Mouse (Mus musculus) CH12.LX (cell line): Measurements from ENCODE around the gene Stk39. TPM values are rescaled to one million over a fixed set of nuclear protein-coding genes. Genes with fewer than 3 reads are reported as not detected.

Experiments used
- DNase-seq: peaks from one replicate; pipeline ENCODE4 v3.0.0-alpha.2; 2013; ENCODE audit errors: extremely low read depth
- H3K27ac ChIP-seq: 2 replicates; pipeline ENCODE4 v1.5.1; 2012; ENCODE audit warnings: low read depth, mild to moderate bottlenecking, control low read depth, moderate library complexity; ENCODE audit not compliant: insufficient read depth
- H3K27me3 ChIP-seq: replicated peaks from 2 replicates; pipeline ENCODE3; 2012; ENCODE audit warnings: inconsistent platforms
- H3K36me3 ChIP-seq, 2 experiments: replicated peaks in 1 of 2; 2 replicates each; pipeline versions ENCODE3 to v1.6.1; 2012; ENCODE audit warnings: inconsistent platforms in 1 of 2, low read length in 1 of 2, mild to moderate bottlenecking in 1 of 2, mixed read lengths in 1 of 2, moderate library complexity in 1 of 2; ENCODE audit not compliant: control insufficient read depth in 1 of 2, insufficient read depth in 1 of 2
- H3K4me1 ChIP-seq, 2 experiments: 2 replicates each; pipeline ENCODE4 v1.6.1; 2012; ENCODE audit warnings: inconsistent platforms in 1 of 2, moderate library complexity in 1 of 2; ENCODE audit not compliant: insufficient read depth in 2 of 2, control insufficient read depth in 1 of 2
- H3K4me2 ChIP-seq: 2 replicates; pipeline ENCODE4 v1.6.1; 2012; ENCODE audit warnings: low read depth, mild to moderate bottlenecking, control low read depth; ENCODE audit not compliant: poor library complexity, insufficient read depth, severe bottlenecking
- H3K4me3 ChIP-seq, 3 experiments: fragments of 150-350 bp in 1 of 3; sonication (generic) in 1 of 3; replicated peaks in 1 of 3; 2 replicates each; pipeline versions ENCODE3 to v1.5.1; 2011 to 2012; ENCODE audit warnings: low read depth in 2 of 3, low read length in 2 of 3, mild to moderate bottlenecking in 2 of 3, moderate library complexity in 2 of 3, control low read depth in 1 of 3, improper control_type of control experiment in 1 of 3, inconsistent platforms in 1 of 3, mixed read lengths in 1 of 3; ENCODE audit not compliant: poor library complexity in 1 of 3
- H3K79me2 ChIP-seq: replicated peaks from 2 replicates; pipeline ENCODE4 v1.6.1; 2012; ENCODE audit warnings: mild to moderate bottlenecking, moderate library complexity; ENCODE audit not compliant: control insufficient read depth, poor library complexity, insufficient read depth, severe bottlenecking; ENCODE audit errors: extremely low read depth
- H3K9ac ChIP-seq: 2 replicates; pipeline ENCODE4 v1.6.1; 2012; ENCODE audit warnings: low read depth, mild to moderate bottlenecking, control low read depth, moderate library complexity; ENCODE audit not compliant: insufficient read depth
- H3K9me3 ChIP-seq: replicated peaks from 2 replicates; pipeline ENCODE3; 2012; ENCODE audit warnings: low read length, inconsistent platforms, mixed read lengths
- CHD1 ChIP-seq: IDR thresholded peaks from 2 replicates; pipeline ENCODE4 v1.6.1; 2012; ENCODE audit warnings: low read depth, low read length, improper control_type of control experiment, inconsistent platforms
- CHD2 ChIP-seq: IDR thresholded peaks from 2 replicates; pipeline ENCODE4 v1.6.1; 2011; ENCODE audit warnings: low read length, improper control_type of control experiment
- E2F4 ChIP-seq: IDR thresholded peaks from 2 replicates; pipeline ENCODE4 v1.6.1; 2011; ENCODE audit warnings: low read depth, low read length, improper control_type of control experiment; ENCODE audit not compliant: insufficient replicate concordance
- ELF1 ChIP-seq: IDR thresholded peaks from 2 replicates; pipeline ENCODE4 v1.6.1; 2014; ENCODE audit warnings: low read depth, mild to moderate bottlenecking, inconsistent platforms, low read length, improper control_type of control experiment
- EP300 ChIP-seq: IDR thresholded peaks from 2 replicates; pipeline ENCODE4 v1.6.1; 2011; ENCODE audit warnings: low read length, improper control_type of control experiment
- ETS1 ChIP-seq: conservative IDR thresholded peaks from 2 replicates; pipeline ENCODE4 v1.6.1; 2012; ENCODE audit warnings: low read depth, mild to moderate bottlenecking, inconsistent platforms, low read length, improper control_type of control experiment, moderate library complexity
- GABPA ChIP-seq: IDR thresholded peaks from 2 replicates; pipeline ENCODE4 v1.6.1; 2012; ENCODE audit warnings: low read depth, low read length, improper control_type of control experiment, inconsistent platforms; ENCODE audit not compliant: insufficient replicate concordance
- HCFC1 ChIP-seq: IDR thresholded peaks from 2 replicates; pipeline ENCODE4 v1.6.1; 2012; ENCODE audit warnings: low read depth, mild to moderate bottlenecking, inconsistent platforms, low read length, improper control_type of control experiment
- IRF4 ChIP-seq: IDR thresholded peaks from 2 replicates; pipeline ENCODE4 v1.6.1; 2014; ENCODE audit warnings: low read depth, mild to moderate bottlenecking, inconsistent platforms, low read length, improper control_type of control experiment
- JUND ChIP-seq: conservative IDR thresholded peaks from 2 replicates; pipeline ENCODE4 v1.6.1; 2011; ENCODE audit warnings: low read depth, low read length, improper control_type of control experiment
- KAT2A ChIP-seq: IDR thresholded peaks from 2 replicates; pipeline ENCODE4 v1.6.1; 2012; ENCODE audit warnings: low read length, improper control_type of control experiment, inconsistent platforms; ENCODE audit not compliant: insufficient replicate concordance
- MAFK ChIP-seq: IDR thresholded peaks from 2 replicates; pipeline ENCODE4 v1.6.1; 2011; ENCODE audit warnings: low read length, improper control_type of control experiment; ENCODE audit not compliant: insufficient replicate concordance
- MAX ChIP-seq: IDR thresholded peaks from 2 replicates; pipeline ENCODE4 v1.6.1; 2011; ENCODE audit warnings: low read length, improper control_type of control experiment
- MAZ ChIP-seq: IDR thresholded peaks from 2 replicates; pipeline ENCODE4 v1.6.1; 2012; ENCODE audit warnings: low read depth, mild to moderate bottlenecking, inconsistent platforms, low read length, improper control_type of control experiment, moderate library complexity
- NELFE ChIP-seq: IDR thresholded peaks from 2 replicates; pipeline ENCODE4 v1.6.1; 2011; ENCODE audit warnings: low read depth, low read length, improper control_type of control experiment
- NRF1 ChIP-seq: IDR thresholded peaks from 2 replicates; pipeline ENCODE4 v1.6.1; 2014; ENCODE audit warnings: low read depth, mild to moderate bottlenecking, inconsistent platforms, low read length, improper control_type of control experiment, moderate library complexity
- PAX5 ChIP-seq: IDR thresholded peaks from 2 replicates; pipeline ENCODE4 v1.6.1; 2012; ENCODE audit warnings: low read length, inconsistent platforms, mixed read lengths
- POLR2A ChIP-seq: IDR thresholded peaks from 2 replicates; pipeline ENCODE4 v1.6.1; 2011; ENCODE audit warnings: low read depth, mild to moderate bottlenecking, improper control_type of control experiment, low read length
- RAD21 ChIP-seq: IDR thresholded peaks from 2 replicates; pipeline ENCODE4 v1.6.1; 2011; ENCODE audit warnings: low read depth, mild to moderate bottlenecking, low read length, improper control_type of control experiment, moderate library complexity
- RCOR1 ChIP-seq: conservative IDR thresholded peaks from 2 replicates; pipeline ENCODE4 v1.6.1; 2012; ENCODE audit warnings: low read depth, mild to moderate bottlenecking, inconsistent platforms, low read length, improper control_type of control experiment
- SIN3A ChIP-seq: IDR thresholded peaks from 2 replicates; pipeline ENCODE4 v1.6.1; 2012; ENCODE audit warnings: low read length, improper control_type of control experiment, inconsistent platforms
- TCF12 ChIP-seq: IDR thresholded peaks from 2 replicates; pipeline ENCODE4 v1.6.1; 2014; ENCODE audit warnings: low read depth, mild to moderate bottlenecking, inconsistent platforms, low read length, improper control_type of control experiment
- USF1 ChIP-seq: IDR thresholded peaks from 2 replicates; pipeline ENCODE4 v1.6.1; 2014; ENCODE audit warnings: low read depth, mild to moderate bottlenecking, inconsistent platforms, low read length, improper control_type of control experiment
- USF2 ChIP-seq: conservative IDR thresholded peaks from 2 replicates; pipeline ENCODE4 v1.6.1; 2011; ENCODE audit warnings: low read depth, low read length, improper control_type of control experiment
- ZC3H11A ChIP-seq: IDR thresholded peaks from 2 replicates; pipeline ENCODE4 v1.6.1; 2012; ENCODE audit warnings: low read depth, mild to moderate bottlenecking, inconsistent platforms, low read length, improper control_type of control experiment
- ZKSCAN1 ChIP-seq: IDR thresholded peaks from 2 replicates; pipeline ENCODE4 v1.6.1; 2012; ENCODE audit warnings: low read depth, inconsistent platforms, low read length, improper control_type of control experiment, borderline replicate concordance
- ZMIZ1 ChIP-seq: IDR thresholded peaks from 2 replicates; pipeline ENCODE4 v1.6.1; 2012; ENCODE audit warnings: low read depth, mild to moderate bottlenecking, inconsistent platforms, low read length, improper control_type of control experiment
- ZNF384 ChIP-seq: IDR thresholded peaks from 2 replicates; pipeline ENCODE4 v1.6.1; 2012; ENCODE audit warnings: low read depth, low read length, improper control_type of control experiment, inconsistent platforms
- dilution Hi-C: fragments of 300-500 bp; cut with MboI; formaldehyde crosslinking; loops from 2 replicates; pipeline ENCODE4 v1.14.3; 2020; ENCODE audit warnings: low sequenced_read_pairs; ENCODE audit not compliant: extremely low pct_unique_long_range_greater_than_20kb, extremely low pct_ligation_motif_present
- in situ Hi-C: fragments of 300-500 bp; cut with MboI; formaldehyde crosslinking; loops from 3 replicates; pipeline ENCODE4 v1.14.3; 2019; ENCODE audit warnings: low sequenced_read_pairs, low pct_ligation_motif_present, low pct_unique_long_range_greater_than_20kb, mixed read lengths
- polyA plus RNA-seq: library from polyadenylated mRNA; unstranded; fragments of >175 nt; gene quantifications from 2 replicates; pipeline ENCODE4 v1.2.1, GENCODE M21; 2012; ENCODE audit warnings: low read depth; ENCODE audit not compliant: insufficient read length
- total RNA-seq, 2 experiments: library from RNA; depleted of rRNA; stranded (reverse); fragments of 300-350 nt in 1 of 2; fragments of >200 nt in 1 of 2; gene quantifications; 2 replicates each; pipeline ENCODE4 v1.2.3; 2012 to 2014

Gene Stk39
- total and polyA plus RNA-seq, 3 experiments: not detected

GRCm38 (mm10) chr2:68464456-68464855 lies 7.6 kb downstream of the Stk39 start:
- no peak for DNase-seq
- in situ Hi-C loops: no loop called here
- dilution Hi-C loops: no loop called here
- no peaks in the 10 kb centered on the region for H3K27me3 ChIP-seq
- TF ChIP-seq TCF12: no peak
- no peak for TF ChIP-seq POLR2A
- TF ChIP-seq ZC3H11A: no peak
- TF ChIP-seq GABPA: no peak
- no peak for TF ChIP-seq CHD2
- no peak for TF ChIP-seq MAX
- no peak for TF ChIP-seq ZNF384
- TF ChIP-seq SIN3A: no peak
- TF ChIP-seq ZMIZ1: no peak
- TF ChIP-seq NRF1: no peak
- TF ChIP-seq RCOR1: no peak
- no peak for TF ChIP-seq KAT2A
- no peak for TF ChIP-seq USF1
- no peak for TF ChIP-seq IRF4
- no peak for TF ChIP-seq ETS1
- no peak for TF ChIP-seq JUND
- no peak for TF ChIP-seq MAFK
- no peak for TF ChIP-seq E2F4
- TF ChIP-seq, all 38 proteins: peak for 0
- no peaks in the 10 kb centered on the region for H3K4me1 ChIP-seq
- H3K79me2 ChIP-seq: no peaks in the 10 kb centered on the region
- H3K36me3 ChIP-seq: no peaks in the 10 kb centered on the region
- H3K4me3 ChIP-seq: no peak overlapping the region
- H3K4me2 ChIP-seq: no peak overlapping the region
- no peak overlapping the region for H3K27ac ChIP-seq
- no peak overlapping the region for H3K9ac ChIP-seq
- H3K9me3 ChIP-seq: peaks cover 83% of the 10 kb centered on the region

- Histone ChIP-seq H3K9me3 (peaks cover 85% of the 10 kb centered on the region), H3K4me2 (no peak overlapping the region), H3K4me1 (no peaks in the 10 kb centered on the region), H3K27ac (no peak overlapping the region), H3K79me2 (no peaks in the 10 kb centered on the region), H3K27me3 (no peaks in the 10 kb centered on the region), H3K36me3 (no peaks in the 10 kb centered on the region), H3K4me3 (no peak overlapping the region), H3K9ac (no peak overlapping the region)
- TF ChIP-seq IRF4: no peak
- no peak for TF ChIP-seq USF2
- TF ChIP-seq ZC3H11A: no peak
- no peak for TF ChIP-seq ZKSCAN1
- TF ChIP-seq MAZ: no peak
- TF ChIP-seq ETS1: no peak
- no peak for TF ChIP-seq RAD21
- no peak for TF ChIP-seq ZNF384
- no peak for TF ChIP-seq HCFC1
- TF ChIP-seq ZMIZ1: no peak
- no peak for TF ChIP-seq EP300
- TF ChIP-seq NELFE: no peak
- no peak for TF ChIP-seq CHD2
- no peak for TF ChIP-seq CHD1
- TF ChIP-seq PAX5: no peak
- TF ChIP-seq ELF1: no peak
- no peak for TF ChIP-seq GABPA
- in situ Hi-C loops: no loop called here
- dilution Hi-C loops: no loop called here
- DNase-seq: no peak
Measured at GRCm38 (mm10) chr2:68463801-68464200, 8.3 kb downstream of the Stk39 start.
